Mouse (Mus musculus): ENCODE data around the gene Fam163b.

- TF ChIP-seq CTCF (IDR thresholded peaks at IDR 0.05; ENCODE audit: low read depth, low read length) (no peak), POLR2A (IDR thresholded peaks at IDR 0.05; ENCODE audit: insufficient read depth, low read length) (no peak), EP300 (IDR thresholded peaks at IDR 0.05; ENCODE audit: insufficient read depth, low read depth, low read length) (no peak)
These were observed 70.3 kb downstream of the Fam163b start, which contains the start of gene Mymk for GRCm38 (mm10) chr2:27071978-27072377.

Data from ES-Bruce4 (cell line).